Mouse (Mus musculus): ENCODE results near the gene Gm49336. TPM values are rescaled to one million over a fixed set of nuclear protein-coding genes. Genes with fewer than 3 reads are reported as not detected.

Gm49336 gene
- 10 to 100 TPM; 27.3 to 27.5 TPM for total RNA-seq (2021)
- long read RNA-seq, experiment 1, partial matches to known transcripts = 1 of 18 reads
- long read RNA-seq, experiment 1, other reads (novel, unspliced or antisense) = 13 of 18 reads
- long read RNA-seq, experiment 2, transcript Gm49336-201 (15 exons, 3,913 nt) = major isoform, 5 of 25 reads
- long read RNA-seq, experiment 2, partial matches to known transcripts = 0 of 25 reads
- long read RNA-seq, experiment 2, other reads (novel, unspliced or antisense) = 20 of 25 reads

DNA sequence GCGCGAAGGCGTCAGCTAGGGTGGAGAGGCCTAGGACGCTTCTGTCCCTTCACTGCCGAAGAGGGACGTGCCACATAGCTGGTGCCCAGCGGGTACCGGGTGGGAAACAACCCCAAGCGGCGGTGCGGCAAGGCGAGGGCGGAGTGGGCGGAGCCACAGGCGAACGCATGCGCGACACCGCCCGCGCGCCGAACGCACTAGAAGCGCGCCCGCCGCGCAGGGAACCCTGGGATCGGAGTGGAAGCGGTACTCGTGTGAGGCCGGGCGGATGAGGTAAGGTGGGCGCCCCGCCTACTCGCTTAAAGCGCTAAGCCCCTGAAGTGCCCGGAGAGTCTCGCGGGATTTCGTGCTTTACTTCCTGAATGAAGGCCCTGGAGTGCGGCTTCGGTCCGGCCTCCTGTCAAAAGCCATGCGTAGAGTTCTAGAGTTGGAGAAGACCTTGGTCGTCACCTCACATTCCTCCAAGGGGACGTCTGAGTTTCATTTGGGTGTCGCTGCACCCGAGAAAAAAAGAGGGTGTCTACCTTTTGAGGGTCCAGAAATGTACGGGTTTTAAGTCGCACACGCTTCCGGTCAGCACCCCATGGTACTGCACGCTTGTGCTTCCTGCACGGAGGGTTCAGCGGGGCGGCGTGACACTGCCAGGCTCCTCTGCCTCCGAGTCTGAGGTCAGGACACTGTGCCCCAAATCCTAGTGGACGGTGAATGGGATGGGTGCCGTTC is at the start of gene Gm49336, which contains the start of gene Nupl1:
TSS of gene Gm49336 (minus strand) at position 227 of the 723 bp plus-strand sequence.
TSS of gene Nupl1 (minus strand) at position 151 of the 723 bp plus-strand sequence.
- peak; percentile 98 for DNase-seq

DNA sequence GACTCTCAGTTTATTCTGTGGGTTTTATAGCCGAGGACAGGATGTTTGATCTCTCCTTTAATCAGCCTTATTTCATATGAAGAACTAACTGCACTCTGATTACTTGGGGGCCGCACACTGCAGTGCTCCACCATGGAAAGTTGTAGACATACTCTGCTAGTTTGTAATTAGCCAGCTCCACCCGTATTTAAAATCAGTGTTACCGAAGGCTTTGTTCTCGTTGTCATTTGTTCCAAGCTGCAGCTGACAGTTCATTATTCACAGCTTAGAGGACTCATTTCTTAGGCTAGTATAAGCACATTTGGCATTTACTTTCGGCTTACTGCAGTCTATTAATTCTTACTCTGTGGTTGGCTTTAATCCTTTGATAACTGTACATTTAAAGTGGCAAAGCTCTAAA is 49.7 kb upstream of the Gm49336 start:
- no peak for DNase-seq

DNA sequence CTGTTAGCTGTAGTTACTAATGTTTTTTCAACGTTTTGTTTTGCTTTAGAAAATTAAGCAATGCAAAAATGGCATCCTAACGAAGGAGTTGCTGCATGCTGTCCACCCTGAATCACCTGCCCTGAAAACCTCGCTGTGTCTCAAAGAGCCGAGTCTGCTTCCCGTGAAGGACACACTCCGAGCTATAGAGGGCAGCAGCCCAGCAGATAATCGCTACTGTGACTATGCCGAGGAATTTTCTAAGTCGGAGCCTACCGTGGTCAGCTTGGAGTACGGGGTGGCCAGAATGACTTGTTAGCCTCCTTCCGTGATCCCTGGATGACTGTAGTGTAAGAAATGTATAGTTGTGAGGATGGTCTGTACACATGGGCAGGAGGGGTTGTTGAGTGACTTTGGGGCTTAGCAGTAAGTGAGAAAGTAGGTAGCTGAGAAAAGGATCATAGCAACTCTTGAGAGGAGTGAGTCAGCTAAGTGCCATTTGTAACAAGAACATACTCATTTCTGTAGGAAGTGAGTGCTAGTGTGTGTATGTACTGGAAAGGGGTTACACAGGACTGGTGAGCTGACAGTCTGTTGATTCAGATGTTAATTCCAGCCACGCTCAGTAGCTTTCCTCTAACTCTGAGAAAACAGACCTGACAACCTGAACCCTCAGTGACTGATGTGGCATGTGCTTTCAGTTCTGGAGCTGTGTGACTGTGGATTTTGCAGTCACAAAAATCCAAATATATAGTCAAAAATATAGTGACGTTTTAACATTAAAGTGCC is 49.1 kb upstream of the Gm49336 start:
- DNase-seq = no peak

DNA sequence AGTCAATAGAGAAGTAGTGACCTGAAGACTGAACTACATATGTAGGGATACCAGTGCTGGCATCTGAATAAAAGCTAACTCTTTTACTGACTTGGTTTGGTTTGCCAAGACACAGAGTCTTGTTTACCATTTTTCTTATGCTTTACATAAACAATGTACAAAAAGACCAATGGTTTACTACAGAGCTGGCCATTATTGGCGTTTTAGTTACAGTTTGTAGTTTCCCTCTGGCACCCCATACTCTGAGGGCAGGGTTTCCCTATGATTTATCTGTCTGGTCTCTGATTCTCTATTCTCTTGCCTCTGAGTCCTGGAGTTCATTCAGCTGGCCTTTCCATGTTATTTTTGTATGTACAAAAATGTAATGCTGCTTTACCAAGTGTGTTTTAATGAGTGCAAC is 44.2 kb upstream of the Gm49336 start:
- no peak for DNase-seq

DNA sequence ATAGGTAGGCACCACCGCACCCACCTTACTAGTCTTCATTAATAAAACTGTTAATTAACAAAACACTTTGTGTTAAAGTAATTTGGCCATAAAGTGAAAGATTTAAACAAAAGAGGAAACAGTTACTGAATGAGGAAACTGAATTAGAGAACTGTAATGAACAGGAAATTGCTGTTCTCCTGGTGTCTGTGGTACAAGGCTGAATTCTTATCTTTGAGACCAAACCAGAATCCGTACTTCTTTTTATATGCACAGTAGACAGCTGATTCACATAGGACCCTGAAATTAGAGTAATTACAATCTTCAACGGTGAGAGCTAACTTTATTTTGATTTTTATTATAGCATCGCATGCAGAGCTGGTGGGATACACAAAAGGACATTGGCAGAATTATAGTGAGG is 39.1 kb upstream of the Gm49336 start:
- DNase-seq = no peak

DNA sequence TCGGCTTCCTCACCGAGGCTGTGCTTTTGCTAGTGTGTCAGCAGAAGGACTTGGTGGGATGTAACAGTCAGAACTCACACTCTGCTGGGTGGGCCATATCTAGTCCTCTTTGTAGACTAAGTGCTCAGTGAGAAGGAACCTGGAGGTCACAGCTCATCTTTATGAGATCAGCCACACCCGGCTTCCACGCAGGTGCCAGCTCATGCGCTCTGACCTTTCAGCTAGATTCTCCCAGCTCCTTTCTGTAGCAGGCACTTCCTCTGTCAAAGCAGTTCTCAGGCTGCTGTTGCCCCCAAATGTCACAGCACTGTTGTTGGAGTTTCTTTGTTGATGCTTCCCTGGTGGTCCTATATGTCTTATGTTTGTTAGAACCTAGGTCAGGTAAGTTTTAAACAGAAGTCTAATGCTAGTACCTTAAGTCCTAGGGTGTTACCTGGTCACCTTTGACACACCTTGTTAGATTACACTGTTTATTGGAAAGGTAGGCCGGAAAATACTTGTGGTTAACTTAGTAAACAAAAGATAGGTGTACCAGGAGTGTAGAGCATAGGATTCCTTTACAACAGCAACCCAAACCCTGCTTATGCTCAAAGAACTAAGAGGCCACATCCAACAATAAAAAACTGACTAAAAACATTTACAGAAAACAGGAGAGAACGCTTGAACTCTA is 35.0 kb upstream of the Gm49336 start:
- no peak for DNase-seq

DNA sequence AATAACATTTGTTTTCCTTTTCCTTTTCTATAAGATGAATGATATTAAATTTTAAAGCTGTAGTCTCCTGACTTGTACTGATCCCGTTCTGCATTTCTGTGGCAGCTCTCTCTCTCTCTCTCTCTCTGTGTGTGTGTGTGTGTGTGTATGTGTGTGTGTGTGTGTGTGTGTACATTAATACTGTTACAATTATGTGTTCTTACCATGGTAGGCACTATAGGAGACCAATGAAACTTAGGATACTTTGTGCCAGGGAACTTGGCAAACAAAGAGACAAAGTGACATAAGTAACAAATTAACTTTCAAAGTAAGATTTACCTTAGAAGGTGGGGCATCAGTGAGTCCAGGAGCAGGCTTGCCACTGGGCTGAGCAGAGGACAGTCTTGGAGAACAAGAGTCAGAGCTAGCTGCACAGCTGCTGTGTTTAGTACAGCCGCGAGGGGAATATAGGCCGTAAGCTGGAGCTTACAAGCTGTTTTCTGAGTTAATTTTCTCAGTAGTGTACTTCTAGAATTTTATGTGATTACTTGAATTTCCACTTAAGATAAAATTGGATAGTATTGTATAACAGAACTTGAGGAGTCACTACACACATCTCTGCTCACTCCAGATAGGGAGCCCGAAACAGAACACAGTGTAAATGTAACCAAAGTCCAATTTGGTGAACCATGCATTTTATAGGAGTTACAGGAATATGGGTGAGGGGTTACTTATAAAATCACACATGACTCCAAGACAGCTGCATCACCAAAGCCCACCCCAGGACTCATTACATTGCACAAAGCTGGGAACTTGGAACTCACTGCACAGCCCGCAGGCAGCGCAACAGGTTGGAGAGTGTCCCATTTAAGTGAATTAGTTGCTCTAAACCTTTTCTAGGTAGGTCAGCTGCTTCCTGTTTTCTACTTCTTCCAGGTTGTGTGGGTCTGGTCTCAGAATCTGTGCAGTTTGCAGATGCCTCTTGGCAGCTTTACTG is 24.3 kb upstream of the Gm49336 start:
- DNase-seq = no peak

DNA sequence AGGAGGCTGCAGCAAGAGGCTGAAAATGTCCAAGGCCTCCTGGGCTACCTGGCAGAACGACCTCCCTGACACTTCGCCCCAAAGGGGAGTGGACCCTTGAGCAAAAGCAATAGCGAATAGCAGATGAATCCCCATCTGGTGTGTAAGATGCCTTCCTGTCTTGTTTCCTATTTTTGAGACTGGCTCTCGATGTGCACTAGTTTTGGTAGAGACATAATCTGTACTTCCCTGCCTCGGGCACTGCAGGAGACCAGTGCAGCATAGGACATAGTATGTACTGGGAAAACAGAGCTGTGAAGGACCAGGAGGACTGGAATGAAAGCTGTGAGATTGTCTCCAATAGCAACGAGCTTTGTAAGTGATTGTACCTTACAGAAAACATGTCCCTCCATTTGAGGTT is 22.0 kb upstream of the Gm49336 start:
- DNase-seq = no peak

DNA sequence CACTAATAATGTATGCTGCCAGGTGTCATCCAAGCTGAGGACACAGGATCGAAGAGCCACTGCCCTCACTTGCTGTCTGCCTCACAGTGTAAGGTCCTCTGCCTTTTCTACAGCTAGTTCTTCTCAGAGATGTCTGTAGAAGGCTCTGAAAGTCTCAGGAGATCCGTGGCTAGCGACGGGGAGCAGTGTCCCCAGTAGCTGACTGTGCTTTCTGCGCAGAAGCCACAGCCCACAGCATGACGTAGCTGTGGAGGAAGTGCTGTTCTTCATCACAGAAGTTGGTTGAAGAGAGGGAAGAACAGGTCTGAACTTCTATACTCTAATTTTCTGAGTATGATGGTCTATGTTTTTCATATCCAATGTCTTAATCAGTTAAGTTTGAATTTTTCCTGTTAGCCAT is 18.0 kb upstream of the Gm49336 start:
- no peak for DNase-seq

DNA sequence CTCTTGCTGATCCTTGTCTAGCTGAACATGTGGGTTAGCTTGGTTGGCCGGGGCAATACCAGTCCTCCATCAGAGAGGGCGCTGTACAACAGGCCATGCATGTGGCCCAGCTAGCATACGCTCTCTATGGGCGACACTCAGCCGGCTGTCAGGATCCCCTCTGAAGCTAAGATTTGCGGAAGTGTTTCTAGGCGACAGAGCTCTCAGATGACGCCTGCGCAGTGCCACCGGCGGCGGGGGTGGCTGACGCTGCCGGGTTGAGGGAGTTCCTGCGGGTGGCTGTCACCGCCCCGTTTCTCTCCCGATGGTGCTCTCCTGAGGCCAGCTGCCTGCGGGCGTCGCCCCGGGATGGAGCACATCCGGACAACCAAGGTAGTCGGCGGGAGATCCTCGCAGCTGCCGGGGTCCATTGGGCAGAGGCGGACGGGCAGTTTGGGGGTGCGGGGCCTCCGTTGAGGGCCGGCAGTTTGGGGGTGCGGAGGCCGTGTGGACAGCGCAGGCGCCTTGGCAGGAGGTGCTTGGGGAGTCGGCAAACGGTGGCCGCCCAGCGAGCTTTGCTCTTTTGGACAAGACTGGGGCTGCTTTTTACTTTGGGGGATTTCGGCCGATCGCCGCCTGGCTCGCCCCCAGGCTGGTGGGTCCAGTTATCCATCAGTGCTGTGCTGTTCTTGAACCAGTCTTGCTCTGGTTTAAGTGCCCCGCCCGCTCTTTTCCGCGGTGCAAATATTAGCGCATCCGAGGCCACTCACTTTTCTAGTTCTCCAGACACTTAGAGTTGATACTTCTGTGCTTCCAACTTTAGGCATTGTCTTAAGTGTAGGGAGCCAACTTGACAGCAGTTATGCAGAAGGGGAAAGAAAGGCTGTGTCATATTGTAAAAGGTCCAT is 13.9 kb upstream of the Gm49336 start, which contains the start of gene Mtmr6:
TSS of gene Mtmr6 (plus strand) at position 239 of the 887 bp plus-strand sequence.
- DNase-seq = peak; percentile 94

DNA sequence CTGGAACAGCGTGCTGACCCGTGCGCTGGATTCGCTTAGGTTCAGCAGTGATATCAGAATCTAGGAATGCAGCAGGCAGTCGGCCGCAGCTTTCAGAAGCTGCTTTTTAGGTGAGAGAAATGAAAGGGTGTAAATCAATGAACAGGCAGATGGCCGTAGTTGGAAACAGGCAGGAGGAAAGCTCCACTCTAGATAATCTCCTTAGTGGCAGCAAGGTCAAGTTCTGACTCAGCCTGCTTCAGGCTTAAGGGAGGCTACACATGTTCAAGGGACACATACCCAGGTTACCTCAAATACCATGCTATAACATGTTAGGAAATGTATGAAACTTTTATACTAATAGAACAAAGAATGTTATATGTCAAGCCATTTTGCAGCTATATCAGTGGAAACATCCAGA is 11.0 kb upstream of the Gm49336 start:
- no peak for DNase-seq

DNA sequence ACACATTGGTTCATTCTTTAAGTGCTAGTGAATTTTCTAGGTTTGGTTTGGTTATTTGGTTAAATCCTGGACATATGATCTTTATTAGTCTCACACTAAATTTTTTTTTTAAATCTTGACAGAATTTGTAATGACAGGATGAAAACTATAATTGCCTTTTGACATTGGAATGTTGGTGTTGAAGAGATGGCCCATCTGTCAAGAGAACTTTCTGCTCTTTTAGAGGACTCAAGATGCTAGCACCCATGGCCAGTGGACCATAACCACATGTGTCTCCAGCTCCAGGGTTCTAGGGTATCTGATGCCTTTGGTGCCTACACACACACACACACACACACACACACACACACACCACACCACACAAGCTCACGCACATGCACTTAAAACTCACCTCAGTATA is 6.5 kb upstream of the Gm49336 start:
- DNase-seq = no peak

DNA sequence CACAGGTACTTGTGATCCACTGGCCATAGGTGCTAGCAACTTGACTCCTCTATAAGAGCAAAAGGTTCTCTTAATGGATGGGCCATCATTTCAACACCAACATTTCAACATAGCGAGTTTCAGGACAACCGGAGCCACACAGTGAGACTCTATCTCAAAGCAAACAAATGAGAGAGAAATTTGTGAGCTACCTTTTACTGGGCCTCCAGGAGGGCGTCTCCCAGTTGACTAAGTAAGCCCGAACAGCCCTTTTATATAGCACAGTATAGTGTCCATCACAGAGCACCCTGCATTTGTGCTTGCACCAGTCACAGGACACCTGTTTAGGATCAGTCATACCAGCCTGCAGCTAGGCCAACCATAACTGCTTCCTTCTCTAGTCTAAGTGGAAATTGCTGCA is 5.8 kb upstream of the Gm49336 start:
- DNase-seq = no peak

DNA sequence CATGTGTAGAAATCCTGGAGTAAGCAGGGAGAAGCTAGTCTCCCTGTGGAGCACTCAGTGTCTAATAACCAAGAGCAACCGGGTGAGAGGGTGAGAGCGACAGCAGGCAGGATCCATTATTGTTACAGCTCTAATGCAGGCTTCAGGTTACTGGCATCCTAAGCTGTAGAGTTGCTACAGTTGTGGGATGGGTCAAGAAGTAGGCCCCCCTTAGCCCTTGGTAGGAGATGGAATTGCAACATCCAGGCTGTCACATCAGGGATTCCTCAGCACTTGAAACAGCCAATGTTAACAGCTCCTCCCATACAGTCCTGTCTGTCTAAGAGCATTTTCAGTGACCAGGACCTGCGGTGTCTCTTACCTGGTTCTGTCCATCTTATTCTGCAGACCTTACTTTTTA is 5.0 kb upstream of the Gm49336 start:
- DNase-seq = no peak

DNA sequence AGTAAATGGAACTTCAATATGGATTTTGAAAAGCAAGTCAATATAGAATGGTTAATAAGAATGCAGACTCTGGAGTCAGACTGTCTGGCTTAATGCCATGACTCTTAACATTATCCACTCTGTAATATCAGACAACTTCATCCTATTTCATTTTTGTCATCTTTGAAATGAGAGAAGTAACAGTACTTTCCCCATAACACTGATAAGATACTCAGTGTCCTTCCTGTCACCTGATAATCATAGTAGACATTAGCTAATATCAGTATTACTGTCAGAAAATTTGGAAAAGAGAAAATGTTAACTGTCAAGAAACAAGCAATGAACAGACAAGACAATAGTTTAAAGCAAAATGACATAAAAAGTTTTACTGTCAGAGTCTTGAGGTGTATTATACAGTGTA is 3.5 kb upstream of the Gm49336 start:
- DNase-seq = no peak

DNA sequence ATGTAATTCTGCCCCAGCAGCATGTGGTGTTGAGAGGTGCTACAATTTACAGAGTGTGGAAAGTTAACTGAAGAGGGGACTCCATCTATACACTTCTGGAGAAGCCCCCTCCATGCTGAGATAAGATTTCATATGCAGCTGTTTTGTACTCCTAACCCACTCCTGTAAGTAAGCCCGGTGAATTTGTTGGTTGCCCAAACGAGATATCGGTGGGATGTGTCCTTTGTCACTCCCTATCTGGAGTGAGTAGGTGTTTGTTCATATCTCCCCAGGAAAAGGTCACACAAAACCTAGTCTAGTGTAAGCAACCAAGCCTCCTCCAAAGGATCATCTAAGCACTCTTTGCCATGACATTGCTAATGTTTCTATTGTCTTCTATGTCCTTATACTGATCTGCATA is 2.2 kb upstream of the Gm49336 start:
- no peak for DNase-seq

DNA sequence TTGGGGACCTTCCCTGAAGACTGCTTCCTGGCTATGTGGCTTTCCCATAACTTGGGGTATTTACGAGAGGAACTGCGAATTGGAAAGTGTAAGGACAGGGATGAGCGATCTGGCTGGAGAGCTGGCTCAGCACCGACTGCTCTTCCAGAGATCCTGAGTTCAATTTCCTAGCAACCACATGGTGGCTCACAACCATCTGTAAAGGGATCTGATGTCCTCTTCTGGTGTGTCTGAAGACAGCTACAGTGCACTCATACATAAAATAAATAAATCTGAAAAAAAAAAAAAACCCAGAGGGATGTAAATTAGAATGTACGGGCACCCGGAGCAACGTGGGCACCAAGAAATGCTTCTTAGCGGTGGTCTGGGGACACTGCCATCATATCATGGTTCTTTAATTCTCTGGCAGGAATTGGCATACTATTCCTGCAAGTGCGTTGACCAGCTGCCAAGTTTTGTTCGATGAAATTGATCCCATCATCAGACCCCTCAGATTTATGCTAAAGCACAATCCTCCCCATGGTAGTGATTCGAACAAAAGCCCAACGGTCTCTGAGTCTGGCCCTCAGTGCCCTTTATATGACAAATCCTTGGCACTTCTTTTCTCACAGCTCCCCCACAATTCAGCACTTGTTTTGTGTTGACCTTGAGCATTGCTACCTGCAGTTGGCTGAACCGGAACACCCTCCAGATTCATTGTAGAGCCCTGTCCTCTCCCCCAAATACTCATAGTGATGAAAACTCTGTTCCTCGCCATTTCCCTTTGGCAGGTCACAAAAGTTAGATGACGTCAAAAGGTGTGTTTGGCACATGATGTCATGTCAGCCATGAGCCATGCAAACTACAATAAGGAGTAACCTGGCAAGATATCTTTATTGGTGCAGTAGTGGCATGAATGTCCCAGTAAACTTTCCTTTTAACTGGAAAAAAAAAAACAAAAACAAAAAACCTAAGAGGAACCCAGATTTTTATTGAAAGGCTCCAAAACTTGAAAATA is 995 bp upstream of the Gm49336 start:
- no peak for DNase-seq

DNA sequence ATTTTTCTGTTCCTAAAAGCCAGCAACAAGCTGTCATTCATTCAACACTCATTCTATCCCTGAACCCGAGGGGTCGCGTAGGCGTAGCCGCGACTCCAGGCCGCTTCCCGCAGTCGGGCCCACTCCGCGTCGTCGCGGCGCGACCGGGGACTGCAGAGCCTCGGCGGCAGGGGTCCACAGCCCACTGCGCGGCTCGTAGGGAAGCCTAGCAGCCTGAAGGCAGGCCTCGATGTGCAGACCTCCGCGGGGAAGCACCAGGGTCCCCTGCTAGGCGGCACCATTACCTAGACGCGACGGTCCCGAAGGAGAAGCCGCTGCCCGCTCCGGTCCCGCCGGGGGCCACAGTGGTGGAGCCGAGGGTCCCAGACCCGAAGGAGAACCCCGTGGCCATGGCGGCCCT is 428 bp downstream of the Gm49336 start:
- DNase-seq = no peak

DNA sequence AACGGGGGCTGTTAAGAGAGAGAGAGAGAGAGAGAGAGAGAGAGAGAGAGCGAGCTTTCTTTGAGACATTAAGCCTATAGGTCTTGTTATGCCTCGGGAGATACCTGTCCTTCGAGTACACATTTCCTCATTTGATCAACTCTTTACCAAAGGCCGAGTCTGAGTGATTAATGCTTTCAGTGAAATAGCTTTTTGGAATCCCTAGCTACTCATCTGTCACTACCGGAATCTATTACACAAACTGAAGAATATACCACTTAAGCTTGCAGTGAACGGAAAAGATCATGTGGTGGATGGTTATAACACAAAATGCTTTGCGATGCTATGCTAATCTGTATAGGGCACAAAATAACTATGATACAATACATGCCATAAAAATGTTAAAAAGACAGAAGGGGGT is 941 bp downstream of the Gm49336 start:
- no peak for DNase-seq
